Mouse (Mus musculus) R1 (cell line): ENCODE measurements at regions not wholly inside any gene's neighbourhood (a gene's known extent, or its start where the extent isn't known, plus 50 kb on each side); places are given as distances from the start of the nearest gene placed in this dataset.

Experiments
- DNase-seq: peaks from one replicate; pipeline ENCODE4 v3.0.0-alpha.2; 2018; ENCODE audit warnings: low read depth, low spot score

DNA sequence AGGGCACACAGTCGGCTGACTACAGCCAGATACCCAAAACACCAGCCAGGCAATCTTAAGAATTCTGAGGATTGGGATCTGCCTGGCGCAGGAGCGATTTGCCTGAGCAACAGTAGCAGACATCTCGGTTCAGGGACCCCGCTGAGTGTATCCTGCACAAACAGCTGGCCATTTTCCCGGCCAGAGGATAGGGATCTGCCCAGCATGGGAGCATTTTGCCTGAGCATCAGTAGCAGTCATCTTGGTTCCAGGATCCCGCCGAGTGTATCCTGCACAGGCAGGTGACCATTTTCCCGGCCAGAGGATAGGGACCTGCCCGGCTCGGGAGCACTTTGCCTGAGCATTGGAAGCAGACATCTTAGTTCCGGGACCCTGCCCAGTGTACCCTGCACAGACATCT, 367.4 kb downstream of the Nyap2 start:
- DNase-seq, result peak; percentile 1
